Mouse (Mus musculus): ENCODE results near the gene Rap1gap2. TPM values are rescaled to one million over a fixed set of nuclear protein-coding genes. Genes with fewer than 3 reads are reported as not detected.

Gene Rap1gap2
- polyA plus RNA-seq, 1 experiment from 2014 or later: 1.1 TPM

DNA sequence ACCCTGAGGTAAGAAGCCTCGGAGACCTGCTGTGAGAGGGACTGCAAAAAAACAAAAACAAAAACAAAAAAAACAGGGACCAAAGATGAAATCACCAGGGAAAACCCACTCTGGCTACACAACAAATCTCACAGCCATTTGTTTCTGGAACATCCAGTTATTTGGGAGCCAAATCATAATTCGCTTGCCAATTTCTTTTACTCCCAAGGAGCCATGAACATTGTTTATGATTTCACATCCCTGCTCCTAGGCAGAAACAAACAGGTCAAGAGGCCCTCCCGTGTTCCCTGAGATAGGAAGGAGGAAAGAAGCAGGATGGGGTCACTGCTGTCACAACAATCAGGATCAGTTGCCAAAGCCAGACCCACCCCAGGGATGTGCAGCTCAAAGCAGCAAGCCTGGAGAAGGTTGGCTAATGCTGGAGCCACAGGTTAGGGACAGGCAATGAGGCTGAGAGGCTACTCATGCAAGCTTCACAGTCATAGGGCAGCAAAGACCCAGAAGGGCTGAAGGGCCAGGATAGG is 197.2 kb downstream of the Rap1gap2 start:
- ATAC-seq (replicated peaks; ENCODE audit: insufficient number of reproducible peaks, low FRiP score, low TSS enrichment, low read depth) (no peak), DNase-seq (ENCODE audit: low spot score) (no peak)
- Histone ChIP-seq H3K27me3 (ENCODE audit: control insufficient read depth, insufficient read depth, low read length) (no peaks in the 10 kb centered on the region), H3K4me2 (ENCODE audit: low read depth, low read length) (no peak overlapping the region), H3K9ac (replicated peaks; ENCODE audit: low read length) (no peak overlapping the region), H3K27ac (replicated peaks; ENCODE audit: low read depth, low read length) (no peak overlapping the region), H3K4me3 (ENCODE audit: low read depth, low read length) (no peak overlapping the region), H3K36me3 (replicated peaks; ENCODE audit: control insufficient read depth, insufficient read depth, low read depth, low read length) (no peaks in the 10 kb centered on the region), H3K9me3 (replicated peaks; ENCODE audit: control insufficient read depth, low read length) (no peaks in the 10 kb centered on the region), H3K4me1 (ENCODE audit: control insufficient read depth, insufficient read depth, low read length) (no peaks in the 10 kb centered on the region; the same call in 1 of the 2 replicates)
- 76% methylated on average over 3 of the region's 3 CpGs for WGBS

DNA sequence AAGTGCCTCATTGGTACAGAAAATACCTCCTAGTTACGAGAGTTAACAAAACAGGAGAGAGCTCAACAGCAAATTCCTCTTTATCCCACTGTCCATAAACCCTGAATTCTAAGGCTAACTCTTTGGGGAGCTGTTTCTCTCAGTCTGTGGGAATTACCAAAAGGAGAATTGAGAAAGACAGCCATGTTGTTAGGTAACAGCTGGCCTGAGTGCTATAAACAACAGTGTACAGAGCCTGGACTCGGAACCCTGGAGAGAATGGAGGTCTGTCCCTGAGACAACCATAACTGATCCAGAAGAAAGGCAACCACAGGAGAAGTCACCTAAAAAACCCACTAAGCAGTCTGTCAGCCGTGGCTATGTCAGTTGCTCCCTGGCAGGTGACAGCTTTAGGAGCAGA is 198.3 kb downstream of the Rap1gap2 start:
- 86% methylated on average over 3 of the region's 3 CpGs for WGBS
- H3K4me1 ChIP-seq (ENCODE audit: control insufficient read depth, insufficient read depth, low read length): no peaks in the 10 kb centered on the region; the same call in 1 of the 2 replicates
- no peak for ATAC-seq (replicated peaks; ENCODE audit: insufficient number of reproducible peaks, low FRiP score, low TSS enrichment, low read depth)

DNA sequence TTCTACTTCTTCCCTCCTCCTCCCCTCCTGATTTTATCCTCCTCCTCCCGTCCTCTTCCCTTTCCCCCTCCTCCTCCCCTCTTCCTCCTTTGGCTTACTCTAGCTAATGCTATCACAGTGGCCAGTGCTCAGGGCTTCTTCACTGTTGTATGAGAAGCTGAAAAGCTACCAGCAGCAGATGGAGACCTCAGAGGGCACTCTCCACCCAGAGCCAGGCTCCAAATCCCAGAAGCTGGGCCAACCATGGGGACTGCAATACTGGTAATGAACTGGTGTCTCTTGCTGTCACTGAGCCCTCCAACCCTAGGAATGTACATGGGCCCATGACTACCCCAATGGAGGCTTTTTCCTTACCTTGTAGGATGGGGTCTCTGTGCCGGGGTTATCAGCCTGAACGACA is 198.8 kb downstream of the Rap1gap2 start:
- 61% methylated on average over 3 of the region's 3 CpGs for WGBS
- no peak overlapping the region for H3K27ac ChIP-seq (replicated peaks; ENCODE audit: low read depth, low read length)
- ATAC-seq (replicated peaks; ENCODE audit: insufficient number of reproducible peaks, low FRiP score, low TSS enrichment, low read depth): no peak

More for the DNA sequence above, 198.3 kb downstream of the Rap1gap2 start:
- Histone ChIP-seq H3K4me2 (ENCODE audit: low read depth, low read length) (no peak overlapping the region), H3K36me3 (replicated peaks; ENCODE audit: control insufficient read depth, insufficient read depth, low read depth, low read length) (no peaks in the 10 kb centered on the region), H3K4me3 (ENCODE audit: low read depth, low read length) (no peak overlapping the region), H3K9me3 (replicated peaks; ENCODE audit: control insufficient read depth, low read length) (no peaks in the 10 kb centered on the region), H3K27ac (replicated peaks; ENCODE audit: low read depth, low read length) (no peak overlapping the region), H3K27me3 (ENCODE audit: control insufficient read depth, insufficient read depth, low read length) (no peaks in the 10 kb centered on the region), H3K9ac (replicated peaks; ENCODE audit: low read length) (no peak overlapping the region)
- no peak for DNase-seq (ENCODE audit: low spot score)

DNA sequence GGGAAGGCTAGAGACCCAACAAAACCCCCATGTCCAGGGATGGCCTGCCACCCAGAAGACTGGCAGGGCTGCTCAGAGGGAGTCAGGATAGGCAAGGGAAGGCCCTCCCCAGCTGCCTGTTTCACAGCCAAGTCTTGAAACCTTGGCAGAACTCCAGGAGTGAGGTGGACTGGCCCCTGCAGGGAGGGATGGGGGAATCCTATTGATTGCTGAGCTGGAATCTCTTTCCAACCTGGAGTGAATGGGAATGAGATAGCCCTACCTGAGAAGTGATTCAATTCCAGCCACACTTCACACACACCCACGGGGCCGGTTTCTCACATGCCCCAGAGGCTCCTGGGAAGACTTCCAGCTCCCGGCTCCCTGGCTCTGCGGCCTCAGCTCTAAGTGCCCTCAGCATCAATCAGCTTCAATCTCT is 200.9 kb downstream of the Rap1gap2 start:
- Histone ChIP-seq H3K27me3 (ENCODE audit: control insufficient read depth, insufficient read depth, low read length) (no peaks in the 10 kb centered on the region), H3K27ac (replicated peaks; ENCODE audit: low read depth, low read length) (no peak overlapping the region), H3K4me3 (ENCODE audit: low read depth, low read length) (no peak overlapping the region), H3K9me3 (replicated peaks; ENCODE audit: control insufficient read depth, low read length) (no peaks in the 10 kb centered on the region), H3K4me2 (ENCODE audit: low read depth, low read length) (no peak overlapping the region), H3K36me3 (replicated peaks; ENCODE audit: control insufficient read depth, insufficient read depth, low read depth, low read length) (no peaks in the 10 kb centered on the region), H3K4me1 (ENCODE audit: control insufficient read depth, insufficient read depth, low read length) (no peaks in the 10 kb centered on the region; the same call in 1 of the 2 replicates), H3K9ac (replicated peaks; ENCODE audit: low read length) (no peak overlapping the region)
- DNase-seq (ENCODE audit: low spot score) (no peak), ATAC-seq (replicated peaks; ENCODE audit: insufficient number of reproducible peaks, low FRiP score, low TSS enrichment, low read depth) (no peak)
- WGBS: 71% methylated on average over 4 of the region's 4 CpGs

More for the DNA sequence above, 198.8 kb downstream of the Rap1gap2 start:
- no peaks in the 10 kb centered on the region for H3K27me3 ChIP-seq (ENCODE audit: control insufficient read depth, insufficient read depth, low read length)
- no peaks in the 10 kb centered on the region; the same call in 1 of the 2 replicates for H3K4me1 ChIP-seq (ENCODE audit: control insufficient read depth, insufficient read depth, low read length)
- no peak overlapping the region for H3K4me3 ChIP-seq (ENCODE audit: low read depth, low read length)
- no peaks in the 10 kb centered on the region for H3K36me3 ChIP-seq (replicated peaks; ENCODE audit: control insufficient read depth, insufficient read depth, low read depth, low read length)
- H3K9me3 ChIP-seq (replicated peaks; ENCODE audit: control insufficient read depth, low read length): no peaks in the 10 kb centered on the region
- DNase-seq (ENCODE audit: low spot score): no peak
- no peak overlapping the region for H3K4me2 ChIP-seq (ENCODE audit: low read depth, low read length)
- H3K9ac ChIP-seq (replicated peaks; ENCODE audit: low read length): no peak overlapping the region

DNA sequence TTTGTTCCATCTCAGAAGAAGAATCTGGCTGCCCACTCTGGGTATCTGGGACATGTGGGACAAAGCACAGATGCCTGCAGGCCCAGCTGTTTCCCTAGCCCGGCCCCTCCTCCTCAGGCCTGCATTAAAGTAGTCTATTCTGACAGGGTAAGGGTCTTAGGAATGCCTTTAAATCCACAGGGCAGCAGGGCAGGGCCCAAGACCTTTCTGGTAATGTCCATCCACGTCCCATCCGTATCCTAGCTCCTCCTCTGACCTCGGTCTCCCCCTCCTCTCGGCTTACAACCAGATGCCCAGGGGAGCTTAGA is 201.3 kb downstream of the Rap1gap2 start:
- Histone ChIP-seq H3K4me3 (ENCODE audit: low read depth, low read length) (no peak overlapping the region), H3K36me3 (replicated peaks; ENCODE audit: control insufficient read depth, insufficient read depth, low read depth, low read length) (no peaks in the 10 kb centered on the region), H3K27ac (replicated peaks; ENCODE audit: low read depth, low read length) (no peak overlapping the region), H3K4me2 (ENCODE audit: low read depth, low read length) (no peak overlapping the region), H3K9me3 (replicated peaks; ENCODE audit: control insufficient read depth, low read length) (no peaks in the 10 kb centered on the region), H3K27me3 (ENCODE audit: control insufficient read depth, insufficient read depth, low read length) (no peaks in the 10 kb centered on the region), H3K9ac (replicated peaks; ENCODE audit: low read length) (no peak overlapping the region), H3K4me1 (ENCODE audit: control insufficient read depth, insufficient read depth, low read length) (no peaks in the 10 kb centered on the region; the same call in 1 of the 2 replicates)
- WGBS: 50% methylated on average over 5 of the region's 5 CpGs
- DNase-seq (ENCODE audit: low spot score) (no peak), ATAC-seq (replicated peaks; ENCODE audit: insufficient number of reproducible peaks, low FRiP score, low TSS enrichment, low read depth) (no peak)

DNA sequence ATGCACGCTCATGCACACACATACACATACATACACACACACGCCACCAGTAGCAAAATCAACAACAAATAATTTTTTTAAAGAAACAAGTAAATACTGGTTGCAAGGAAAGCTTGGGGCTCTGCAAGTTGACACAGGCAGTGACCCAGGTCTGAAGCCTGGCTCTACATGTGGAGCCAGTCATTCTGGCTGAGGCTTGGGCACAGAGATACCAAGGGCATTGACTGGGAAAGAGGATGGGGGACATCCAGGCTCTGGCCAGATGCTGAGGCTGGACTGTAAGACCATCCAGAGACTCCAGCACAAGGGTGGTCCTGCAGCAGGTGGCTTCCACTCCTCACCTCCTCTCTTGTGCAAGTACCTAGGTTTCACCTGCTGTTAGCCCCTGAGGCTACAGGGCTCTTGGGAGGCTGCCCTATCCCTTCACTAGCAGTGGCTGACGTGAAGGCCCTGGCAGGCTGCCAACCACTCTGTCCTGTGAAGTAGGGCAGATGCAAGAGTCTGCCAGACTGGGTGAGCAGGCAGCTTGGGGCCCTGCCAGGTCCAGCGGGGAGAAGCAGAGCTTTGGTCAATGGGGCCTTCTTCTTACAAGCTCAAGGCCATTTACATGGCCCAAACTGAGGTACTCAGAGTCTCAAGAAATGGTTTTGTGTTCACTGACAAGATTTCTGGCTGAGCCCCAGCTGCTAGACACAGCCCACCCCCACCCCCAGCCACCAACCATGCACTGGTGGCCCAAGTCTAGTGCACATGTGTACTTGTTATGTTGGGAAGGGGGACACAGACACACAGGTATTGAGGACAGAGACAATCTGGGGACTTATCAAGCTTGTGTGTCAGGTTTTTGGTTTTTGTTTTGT is 201.9 kb downstream of the Rap1gap2 start:
- H3K27me3 ChIP-seq (ENCODE audit: control insufficient read depth, insufficient read depth, low read length): no peaks in the 10 kb centered on the region
- WGBS: 72% methylated on average over 4 of the region's 4 CpGs
- DNase-seq (ENCODE audit: low spot score) (peak; percentile 26), ATAC-seq (replicated peaks; ENCODE audit: insufficient number of reproducible peaks, low FRiP score, low TSS enrichment, low read depth) (peak; percentile 50; the same call in 1 of the 2 replicates)
- H3K27ac ChIP-seq (replicated peaks; ENCODE audit: low read depth, low read length): no peak overlapping the region
- no peak overlapping the region for H3K4me2 ChIP-seq (ENCODE audit: low read depth, low read length)
- no peaks in the 10 kb centered on the region for H3K36me3 ChIP-seq (replicated peaks; ENCODE audit: control insufficient read depth, insufficient read depth, low read depth, low read length)
- no peak overlapping the region for H3K4me3 ChIP-seq (ENCODE audit: low read depth, low read length)
- H3K4me1 ChIP-seq (ENCODE audit: control insufficient read depth, insufficient read depth, low read length): no peaks in the 10 kb centered on the region; the same call in 1 of the 2 replicates
- no peaks in the 10 kb centered on the region for H3K9me3 ChIP-seq (replicated peaks; ENCODE audit: control insufficient read depth, low read length)
- H3K9ac ChIP-seq (replicated peaks; ENCODE audit: low read length): no peak overlapping the region

DNA sequence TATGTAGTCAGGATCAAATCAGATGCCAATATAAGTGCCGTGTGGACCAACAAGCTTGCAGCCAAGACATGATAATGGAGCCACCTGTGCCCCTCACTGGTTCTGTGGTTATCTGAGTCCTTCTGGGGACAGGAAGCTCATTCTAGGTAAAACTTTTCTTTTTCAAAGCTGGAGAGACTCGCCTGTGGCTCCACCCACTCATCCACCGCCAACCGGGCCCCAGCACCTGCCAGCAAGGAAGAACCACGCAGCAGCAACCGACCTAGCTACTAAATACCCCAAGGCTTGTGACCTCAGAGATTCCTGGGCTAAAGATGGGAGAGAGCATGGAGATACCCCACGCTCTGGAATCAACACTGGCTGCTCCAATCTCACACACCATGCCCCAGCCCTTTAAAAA is 205.5 kb downstream of the Rap1gap2 start:
- H3K36me3 ChIP-seq (replicated peaks; ENCODE audit: control insufficient read depth, insufficient read depth, low read depth, low read length): no peaks in the 10 kb centered on the region
- H3K27me3 ChIP-seq (ENCODE audit: control insufficient read depth, insufficient read depth, low read length): no peaks in the 10 kb centered on the region
- 73% methylated on average over 7 of the region's 7 CpGs for WGBS
- no peaks in the 10 kb centered on the region; the same call in 1 of the 2 replicates for H3K4me1 ChIP-seq (ENCODE audit: control insufficient read depth, insufficient read depth, low read length)
- H3K4me2 ChIP-seq (ENCODE audit: low read depth, low read length): no peak overlapping the region
- no peak overlapping the region for H3K27ac ChIP-seq (replicated peaks; ENCODE audit: low read depth, low read length)
- H3K9ac ChIP-seq (replicated peaks; ENCODE audit: low read length): no peak overlapping the region
- DNase-seq (ENCODE audit: low spot score): no peak
- no peak for ATAC-seq (replicated peaks; ENCODE audit: insufficient number of reproducible peaks, low FRiP score, low TSS enrichment, low read depth)
- no peak overlapping the region for H3K4me3 ChIP-seq (ENCODE audit: low read depth, low read length)
- no peaks in the 10 kb centered on the region for H3K9me3 ChIP-seq (replicated peaks; ENCODE audit: control insufficient read depth, low read length)

DNA sequence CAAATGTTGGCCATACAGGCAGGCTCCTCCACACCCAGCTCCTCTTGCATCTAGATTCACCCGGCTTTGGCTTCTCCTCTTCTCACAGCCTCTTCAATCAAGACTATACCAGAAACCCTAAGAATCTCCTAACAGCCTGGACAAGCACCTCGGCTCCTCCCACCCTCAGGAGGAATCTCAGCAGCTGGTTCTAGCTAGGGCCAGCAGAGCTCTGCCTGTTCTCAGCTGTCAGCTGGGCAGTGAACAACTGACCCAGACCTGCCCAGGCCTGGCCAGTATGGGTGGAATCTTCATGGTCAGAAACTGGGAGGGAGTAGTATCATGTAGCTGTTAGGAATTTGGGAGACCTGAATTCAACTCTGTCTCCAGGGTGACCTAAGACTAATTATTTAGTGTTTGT is 206.5 kb downstream of the Rap1gap2 start:
- H3K4me2 ChIP-seq (ENCODE audit: low read depth, low read length): no peak overlapping the region
- no peaks in the 10 kb centered on the region for H3K36me3 ChIP-seq (replicated peaks; ENCODE audit: control insufficient read depth, insufficient read depth, low read depth, low read length)
- no peak overlapping the region for H3K4me3 ChIP-seq (ENCODE audit: low read depth, low read length)
- no peaks in the 10 kb centered on the region for H3K9me3 ChIP-seq (replicated peaks; ENCODE audit: control insufficient read depth, low read length)
- DNase-seq (ENCODE audit: low spot score) (no peak), ATAC-seq (replicated peaks; ENCODE audit: insufficient number of reproducible peaks, low FRiP score, low TSS enrichment, low read depth) (no peak)
- 65% methylated on average over 2 of the region's 2 CpGs for WGBS
- H3K4me1 ChIP-seq (ENCODE audit: control insufficient read depth, insufficient read depth, low read length): no peaks in the 10 kb centered on the region; the same call in 1 of the 2 replicates
- H3K27me3 ChIP-seq (ENCODE audit: control insufficient read depth, insufficient read depth, low read length): no peaks in the 10 kb centered on the region
- H3K27ac ChIP-seq (replicated peaks; ENCODE audit: low read depth, low read length): no peak overlapping the region
- H3K9ac ChIP-seq (replicated peaks; ENCODE audit: low read length): no peak overlapping the region
